Mouse (Mus musculus): ENCODE results near the gene Gm20795. TPM values are rescaled to one million over a fixed set of nuclear protein-coding genes. Genes with fewer than 3 reads are reported as not detected.
"Not testable (repeated sequence)": the region's sequence is repeated elsewhere in the genome, so short reads cannot be mapped to it uniquely, and the experiment has no call there.

Gene Gm20795
- polyA plus RNA-seq (2014; fragmentation: Nextera tagmentation; extraction: Ambion mirVana) = not detected in 2 replicates

DNA sequence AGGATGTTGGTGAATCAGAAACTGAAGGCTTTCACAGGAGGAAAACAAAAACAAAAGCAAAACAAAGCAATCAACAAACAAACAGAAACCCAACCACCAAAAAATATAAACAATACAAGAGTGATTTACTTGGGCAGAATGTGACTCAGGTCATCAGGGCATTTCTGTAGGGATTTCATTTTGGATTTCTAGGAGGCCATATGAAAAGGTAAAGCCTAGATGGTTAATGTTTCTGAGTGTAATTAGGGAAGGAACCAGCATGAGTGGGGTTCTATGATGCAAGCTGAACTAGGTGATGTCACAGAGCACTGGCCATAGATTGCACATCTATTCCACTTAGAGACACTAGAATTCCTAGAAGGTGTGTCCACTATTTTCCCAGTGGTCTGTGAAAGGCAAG, at the start of gene Gm20795:
Gene Gm20795, plus strand, starts transcription at position 301 of the 400 bp plus-strand sequence.
- not testable (repeated sequence) for H3K4me3 ChIP-seq (ENCODE audit: low read depth, low read length); H3K4me1 ChIP-seq (replicated peaks; ENCODE audit: control insufficient read depth, insufficient read depth, low read length); H3K9ac ChIP-seq (ENCODE audit: low read length); H3K36me3 ChIP-seq (ENCODE audit: control insufficient read depth, insufficient read depth, low read length); H3K9me3 ChIP-seq (ENCODE audit: control insufficient read depth, low read length); H3K27ac ChIP-seq (ENCODE audit: low read depth, low read length); H3K4me2 ChIP-seq (ENCODE audit: low read depth, low read length, severe bottlenecking); ATAC-seq (replicated peaks; ENCODE audit: low FRiP score); DNase-seq (ENCODE audit: low spot score); H3K27me3 ChIP-seq (ENCODE audit: control insufficient read depth, insufficient read depth, low read length)

DNA sequence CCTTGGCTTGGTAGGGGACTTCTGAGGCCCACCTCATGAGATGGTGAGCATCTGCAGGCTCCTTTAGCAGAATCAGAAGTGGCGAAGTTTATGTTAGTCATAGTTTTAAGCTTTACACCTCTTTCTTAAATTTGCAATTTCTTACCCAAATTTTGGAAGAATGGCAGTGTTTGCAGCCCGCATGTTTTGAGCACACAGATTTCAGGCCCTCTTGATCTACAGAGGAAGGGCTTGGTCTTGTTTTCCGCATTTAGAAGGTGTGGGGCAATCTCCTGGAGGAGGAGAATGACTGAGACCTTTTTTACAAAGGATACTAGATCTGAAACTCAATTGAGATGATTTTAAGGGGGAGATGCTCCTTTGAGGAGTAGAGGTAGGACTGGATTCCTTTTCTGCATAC, 29.0 kb upstream of the Gm20795 start, which contains the start of gene Gm21797:
Gene Gm21797, minus strand, starts transcription at position 101 of the 400 bp plus-strand sequence.
- not testable (repeated sequence) for DNase-seq (ENCODE audit: low spot score); H3K27ac ChIP-seq (ENCODE audit: low read depth, low read length); ATAC-seq (replicated peaks; ENCODE audit: low FRiP score); H3K4me2 ChIP-seq (ENCODE audit: low read depth, low read length, severe bottlenecking); H3K36me3 ChIP-seq (ENCODE audit: control insufficient read depth, insufficient read depth, low read length); H3K9me3 ChIP-seq (ENCODE audit: control insufficient read depth, low read length); H3K9ac ChIP-seq (ENCODE audit: low read length); H3K4me1 ChIP-seq (replicated peaks; ENCODE audit: control insufficient read depth, insufficient read depth, low read length); H3K27me3 ChIP-seq (ENCODE audit: control insufficient read depth, insufficient read depth, low read length); H3K4me3 ChIP-seq (ENCODE audit: low read depth, low read length)
- WGBS = no CpG with 5 or more reads among the region's 3 CpGs

Other genes with a start within 250 kb of the Gm20795 start
- not detected in 2 replicates for gene Gm21852, start 152.9 kb upstream of the Gm20795 start, polyA plus RNA-seq (2014; fragmentation: Nextera tagmentation; extraction: Ambion mirVana)
- gene Gm21797, start 29.1 kb upstream of the Gm20795 start, polyA plus RNA-seq (2014; fragmentation: Nextera tagmentation; extraction: Ambion mirVana) = not detected in 2 replicates

All from forebrain, embryonic 11.5 days (tissue).